Mouse (Mus musculus) urinary bladder, postnatal 36 days (tissue): ENCODE data around the gene Alpk1.

Experiments used
- DNase-seq, 2 experiments: peaks; one replicate each; pipeline ENCODE4 v3.0.0; 2022; ENCODE audit warnings: low spot score in 2 of 2, mixed read lengths in 1 of 2

Gene Alpk1

GRCm38 (mm10) chr3:127743614-127744365 lies 36.5 kb downstream of the Alpk1 start:
- no peak for DNase-seq

GRCm38 (mm10) chr3:127741473-127741872 lies 38.9 kb downstream of the Alpk1 start:
- DNase-seq, result no peak

DNA sequence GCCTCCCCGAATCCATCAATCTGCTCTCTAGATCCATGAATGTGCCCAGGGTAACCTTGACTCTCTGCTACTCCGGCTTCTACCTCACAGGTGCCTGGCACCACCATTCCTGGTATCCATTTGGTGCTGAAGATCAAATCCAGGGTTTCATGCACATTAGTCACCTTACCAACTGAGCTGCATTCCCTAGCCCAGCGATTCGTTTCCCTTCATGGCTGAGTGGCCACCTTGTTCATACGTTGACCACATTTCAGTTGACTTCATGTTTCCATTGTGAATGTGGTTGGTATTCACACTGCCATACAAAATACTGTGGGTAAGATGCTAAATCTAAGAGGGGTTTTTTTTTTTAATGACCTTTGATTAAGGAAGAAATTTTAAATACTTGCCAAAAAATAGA lies 42.5 kb downstream of the Alpk1 start:
- no peak for DNase-seq

- DNase-seq, result no peak
These were observed 44.9 kb downstream of the Alpk1 start for GRCm38 (mm10) chr3:127735395-127735794.

GRCm38 (mm10) chr3:127729513-127730137 lies 50.7 kb downstream of the Alpk1 start:
- DNase-seq, result no peak

- DNase-seq, result no peak
These were observed 51.3 kb downstream of the Alpk1 start for GRCm38 (mm10) chr3:127728851-127729512.

- DNase-seq, result no peak
These were observed 52.3 kb downstream of the Alpk1 start for GRCm38 (mm10) chr3:127728046-127728445.

GRCm38 (mm10) chr3:127720948-127721347 lies 59.4 kb downstream of the Alpk1 start:
- DNase-seq, result no peak

GRCm38 (mm10) chr3:127720050-127720449 lies 60.3 kb downstream of the Alpk1 start:
- DNase-seq, result no peak

GRCm38 (mm10) chr3:127719601-127720000 lies 60.7 kb downstream of the Alpk1 start:
- no peak for DNase-seq

- no peak for DNase-seq
These were observed 63.6 kb downstream of the Alpk1 start for GRCm38 (mm10) chr3:127716759-127717158.

DNA sequence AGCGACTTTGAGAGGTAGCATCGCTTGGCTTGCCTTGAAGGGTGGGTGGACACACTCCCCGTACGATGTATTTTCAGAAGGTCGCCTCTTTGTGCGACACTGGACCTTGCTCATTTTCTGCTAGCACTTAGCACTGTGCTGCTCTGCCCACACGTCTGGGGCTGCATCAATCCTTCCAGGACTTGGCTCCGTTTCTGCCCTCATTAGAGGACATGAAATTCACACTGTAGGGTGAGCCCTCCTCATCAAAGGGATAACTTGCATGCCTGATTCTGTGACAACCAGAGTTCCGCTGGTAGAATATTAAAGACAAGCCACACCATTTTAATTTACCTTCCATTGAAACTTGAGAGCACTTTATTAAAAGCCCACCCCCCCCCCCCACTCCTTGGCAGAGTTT lies 67.2 kb downstream of the Alpk1 start:
- DNase-seq, result no peak

DNA sequence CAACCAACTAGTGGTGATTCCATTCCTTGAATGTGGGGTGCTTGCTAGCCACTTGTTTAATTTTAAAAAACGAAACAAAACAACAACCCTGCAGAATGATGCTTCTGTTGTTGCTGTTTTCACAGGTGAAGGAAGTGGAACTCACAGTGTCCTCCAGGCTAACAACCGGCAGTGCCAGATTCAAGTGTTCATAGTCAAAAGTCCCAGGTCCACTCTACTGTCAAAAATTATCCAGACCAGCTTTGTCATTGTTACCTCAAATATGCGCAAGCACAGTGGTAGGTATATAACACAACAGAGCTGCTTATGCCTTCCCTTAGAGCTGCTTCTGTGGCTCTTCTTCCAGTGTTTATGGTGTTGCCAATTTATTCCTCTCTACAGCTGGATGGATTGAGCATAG lies 68.8 kb downstream of the Alpk1 start:
- DNase-seq, result no peak

DNA sequence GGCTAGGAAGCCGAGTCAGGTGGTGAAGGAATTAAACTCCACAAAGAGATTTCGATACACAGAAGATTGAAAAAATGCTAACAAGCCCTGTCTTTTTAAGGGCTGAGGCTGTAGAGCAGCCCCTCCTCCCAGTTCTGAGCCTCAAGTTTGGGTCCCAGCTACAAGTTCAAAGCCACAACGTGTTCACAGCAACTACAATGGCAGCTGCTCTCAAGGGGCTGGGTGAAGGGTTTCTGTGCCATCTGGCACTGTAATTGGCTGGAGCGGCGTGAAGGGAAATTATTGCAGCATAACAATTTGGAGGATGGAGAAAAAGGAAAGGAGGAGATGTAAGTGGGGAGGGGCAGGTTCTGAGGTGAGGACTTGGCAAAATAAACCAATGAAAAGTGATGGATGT lies 73.2 kb downstream of the Alpk1 start:
- no peak for DNase-seq

- no peak for DNase-seq
These were observed 73.8 kb downstream of the Alpk1 start for GRCm38 (mm10) chr3:127706445-127707088.

GRCm38 (mm10) chr3:127705515-127706444 lies 74.5 kb downstream of the Alpk1 start:
- no peak for DNase-seq

- no peak for DNase-seq
These were observed 75.2 kb downstream of the Alpk1 start for GRCm38 (mm10) chr3:127705139-127705514.

GRCm38 (mm10) chr3:127701196-127701825 lies 79.0 kb downstream of the Alpk1 start:
- no peak for DNase-seq

GRCm38 (mm10) chr3:127698636-127699035 lies 81.7 kb downstream of the Alpk1 start:
- no peak for DNase-seq

- DNase-seq, result no peak
These were observed 83.8 kb downstream of the Alpk1 start for GRCm38 (mm10) chr3:127696541-127696940.
